15 mouse cellular contexts compared by ENCODE assay signal in genomic region chr15:84069455-84070050, GRCm38 (mm10). TPM values are rescaled to one million over a fixed set of nuclear protein-coding genes. Genes with fewer than 3 reads are reported as not detected.
DNase-seq lines count a peak whose midpoint lies in the region; ATAC-seq lines count a peak whose summit lies in the region.
"Had no signal": no experiment of that assay in that cellular context is flagged by ENCODE, and none has a peak within 500 bp of the region (broad histone marks: within the 10 kb centered on the region; RNA-seq: fewer than 3 reads in every experiment).

No protein-coding gene starts in this region.

- ATAC-seq in kidney, embryonic 14.5 days (ENCODE audit: low FRiP score, low TSS enrichment) = no peak
- no peak for ATAC-seq in embryonic facial prominence, embryonic 15.5 days (ENCODE audit: insufficient number of reproducible peaks, low FRiP score, low TSS enrichment, low read depth)
- no peak for ATAC-seq in hindbrain, embryonic 15.5 days (ENCODE audit: low FRiP score, low read depth)
- no peak for ATAC-seq in midbrain, embryonic 15.5 days (replicated peaks)
- ATAC-seq: liver, postnatal 0 days had no signal

- no peak overlapping the region for H3K27ac ChIP-seq in kidney, embryonic 14.5 days (ENCODE audit: low read depth, low read length)
- H3K27ac ChIP-seq in embryonic facial prominence, embryonic 15.5 days (replicated peaks) = no peak overlapping the region
- peak overlapping the region; percentile 22; the same call in 1 of the 2 replicates for H3K27ac ChIP-seq in hindbrain, embryonic 15.5 days (replicated peaks)
- H3K27ac ChIP-seq in midbrain, embryonic 15.5 days = peak overlapping the region; percentile 1

- peaks cover 8% of the 10 kb centered on the region; the same call in 1 of the 2 replicates for H3K4me1 ChIP-seq in kidney, embryonic 14.5 days (ENCODE audit: control insufficient read depth, insufficient read depth, low read length)
- peaks cover 6% of the 10 kb centered on the region for H3K4me1 ChIP-seq in embryonic facial prominence, embryonic 15.5 days
- peaks cover 44% of the 10 kb centered on the region for H3K4me1 ChIP-seq in hindbrain, embryonic 15.5 days (replicated peaks)
- H3K4me1 ChIP-seq in midbrain, embryonic 15.5 days = peaks cover 31% of the 10 kb centered on the region

- peak overlapping the region; percentile 10; the same call in 1 of the 2 replicates for H3K4me2 ChIP-seq in kidney, embryonic 14.5 days (replicated peaks; ENCODE audit: low read depth, low read length)
- H3K4me2 ChIP-seq in embryonic facial prominence, embryonic 15.5 days (replicated peaks) = peak overlapping the region; percentile 27; the same call in 1 of the 2 replicates
- H3K4me2 ChIP-seq in hindbrain, embryonic 15.5 days = peak overlapping the region; percentile 27
- H3K4me2 ChIP-seq in midbrain, embryonic 15.5 days = peak overlapping the region; percentile 23

- DNase-seq in kidney, postnatal 36 days = no peak
- DNase-seq in cerebellum, adult 9-11 months = no peak
- no peak for DNase-seq in retina, postnatal 1 day
- DNase-seq in gastrocnemius, postnatal 36 days = no peak
- DNase-seq: adrenal gland, adult 2 months; cerebellum, adult 18-20 months; heart, adult 11 months; kidney, adult 11 months; liver, postnatal 0 days had no signal

- H3K9me3 ChIP-seq in kidney, embryonic 14.5 days (ENCODE audit: control insufficient read depth, low read length) = peaks cover 4% of the 10 kb centered on the region; the same call in 1 of the 2 replicates
- H3K9me3 ChIP-seq in embryonic facial prominence, embryonic 15.5 days (replicated peaks) = no peaks in the 10 kb centered on the region
- no peaks in the 10 kb centered on the region for H3K9me3 ChIP-seq in hindbrain, embryonic 15.5 days
- no peaks in the 10 kb centered on the region for H3K9me3 ChIP-seq in midbrain, embryonic 15.5 days

- no peak overlapping the region for H3K9ac ChIP-seq in kidney, embryonic 14.5 days (ENCODE audit: low read depth, low read length)
- no peak overlapping the region for H3K9ac ChIP-seq in embryonic facial prominence, embryonic 15.5 days
- H3K9ac ChIP-seq in hindbrain, embryonic 15.5 days = no peak overlapping the region
- no peak overlapping the region for H3K9ac ChIP-seq in midbrain, embryonic 15.5 days
- H3K9ac ChIP-seq: liver, postnatal 0 days had no signal

- 6% methylated on average over 16 of the region's 16 CpGs for WGBS in kidney, embryonic 14.5 days
- 7% methylated on average over 16 of the region's 16 CpGs for WGBS in embryonic facial prominence, embryonic 15.5 days
- WGBS in hindbrain, embryonic 15.5 days = 10% methylated on average over 16 of the region's 16 CpGs
- 7% methylated on average over 16 of the region's 16 CpGs for whole genome bisulfite sequencing in midbrain, embryonic 15.5 days

- H3K4me3 ChIP-seq in kidney, embryonic 14.5 days (ENCODE audit: low read length) = no peak overlapping the region
- H3K4me3 ChIP-seq in embryonic facial prominence, embryonic 15.5 days (replicated peaks) = no peak overlapping the region
- H3K4me3 ChIP-seq in hindbrain, embryonic 15.5 days = no peak overlapping the region
- H3K4me3 ChIP-seq in midbrain, embryonic 15.5 days = no peak overlapping the region
- H3K4me3 ChIP-seq: megakaryocyte, embryonic 14.5 days had no signal

- peaks cover 62% of the 10 kb centered on the region for H3K27me3 ChIP-seq in kidney, embryonic 14.5 days (ENCODE audit: control insufficient read depth, insufficient read depth, low read length)
- peaks cover 48% of the 10 kb centered on the region for H3K27me3 ChIP-seq in embryonic facial prominence, embryonic 15.5 days
- H3K27me3 ChIP-seq in hindbrain, embryonic 15.5 days = peaks cover 15% of the 10 kb centered on the region
- H3K27me3 ChIP-seq in midbrain, embryonic 15.5 days (replicated peaks) = no peaks in the 10 kb centered on the region; the same call in 1 of the 2 replicates

- intact Hi-C loops in gastrocnemius, postnatal 36 days (cut with DNase I) = loop anchor here (5.0 kb wide), 2 partner anchors 98 to 563 kb away; partner anchors contain the start of gene Pnpla3

- no peaks in the 10 kb centered on the region for H3K36me3 ChIP-seq in kidney, embryonic 14.5 days (ENCODE audit: control insufficient read depth, insufficient read depth, low read length)
- H3K36me3 ChIP-seq in embryonic facial prominence, embryonic 15.5 days = no peaks in the 10 kb centered on the region
- no peaks in the 10 kb centered on the region for H3K36me3 ChIP-seq in hindbrain, embryonic 15.5 days
- H3K36me3 ChIP-seq in midbrain, embryonic 15.5 days (replicated peaks) = no peaks in the 10 kb centered on the region

RNA-seq across cellular contexts. Expression of gene Efcab6, which starts 4.4 kb away (rescaled TPM):
- not detected in 2 replicates for polyA plus RNA-seq in kidney, embryonic 14.5 days (2014; fragmentation: Nextera tagmentation; extraction: Ambion mirVana)
- 0.85 and 1.3 TPM in 2 replicates for polyA plus RNA-seq in embryonic facial prominence, embryonic 15.5 days (2015; fragmentation: Nextera tagmentation; extraction: Ambion mirVana)
- 0.45 and 0.52 TPM in 2 replicates for polyA plus RNA-seq in hindbrain, embryonic 15.5 days (2015; fragmentation: Nextera tagmentation; extraction: Ambion mirVana)
- polyA plus RNA-seq in midbrain, embryonic 15.5 days (2015; fragmentation: Nextera tagmentation; extraction: Ambion mirVana) = 0.56 and 0.78 TPM in 2 replicates
- total RNA-seq in gastrocnemius, postnatal 36 days (2021) = 1 to 10 TPM; 4.7 to 5.0 TPM
- polyA plus RNA-seq: adrenal gland, adult 2 months; C2C12; liver, postnatal 0 days had no signal

RNA-seq across cellular contexts. Expression of gene Sult4a1, which starts 36.0 kb away (rescaled TPM):
- 0.10 and 0.28 TPM in 2 replicates for polyA plus RNA-seq in kidney, embryonic 14.5 days (2014; fragmentation: Nextera tagmentation; extraction: Ambion mirVana)
- polyA plus RNA-seq in embryonic facial prominence, embryonic 15.5 days (2015; fragmentation: Nextera tagmentation; extraction: Ambion mirVana) = 6.2 and 8.7 TPM in 2 replicates
- polyA plus RNA-seq in hindbrain, embryonic 15.5 days (2015; fragmentation: Nextera tagmentation; extraction: Ambion mirVana) = 109 and 120 TPM in 2 replicates
- polyA plus RNA-seq in midbrain, embryonic 15.5 days (2015; fragmentation: Nextera tagmentation; extraction: Ambion mirVana) = 87.1 and 93.8 TPM in 2 replicates
- not detected for total RNA-seq in gastrocnemius, postnatal 36 days (2021)
- polyA plus RNA-seq: C2C12; liver, postnatal 0 days had no signal

RNA-seq across cellular contexts. Expression of gene Pnpla5, which starts 53.4 kb away (rescaled TPM):
- not detected in 2 replicates for polyA plus RNA-seq in kidney, embryonic 14.5 days (2014; fragmentation: Nextera tagmentation; extraction: Ambion mirVana)
- polyA plus RNA-seq in embryonic facial prominence, embryonic 15.5 days (2015; fragmentation: Nextera tagmentation; extraction: Ambion mirVana) = 0.08 TPM in 1 of 2 replicates, not detected in the other
- polyA plus RNA-seq in hindbrain, embryonic 15.5 days (2015; fragmentation: Nextera tagmentation; extraction: Ambion mirVana) = not detected in 2 replicates
- polyA plus RNA-seq in midbrain, embryonic 15.5 days (2015; fragmentation: Nextera tagmentation; extraction: Ambion mirVana) = not detected in 2 replicates
- total RNA-seq in gastrocnemius, postnatal 36 days (2021) = not detected
- polyA plus RNA-seq: C2C12 had no signal

Comparison
In these comparisons a context has a peak if more than half of its experiments do, and no peak if none do; other contexts are left out.
1. H3K27ac ChIP-seq: peak in hindbrain, embryonic 15.5 days (single experiment) and midbrain, embryonic 15.5 days (single experiment); none in kidney, embryonic 14.5 days (single experiment) and embryonic facial prominence, embryonic 15.5 days (single experiment).
2. Peak in every context shown above with its lines, with median percentiles within 50 percentile points of each other: H3K4me2 ChIP-seq.